Mouse (Mus musculus) macrophage (primary cell): ENCODE results near the gene Ccn5. TPM values are rescaled to one million over a fixed set of nuclear protein-coding genes. Genes with fewer than 3 reads are reported as not detected.

Source experiments
- H3K27ac ChIP-seq: fragments of 350-480 bp; formaldehyde crosslinking; 2 replicates; pipeline ENCODE4 v1.9.0; 2021
- H3K36me3 ChIP-seq: fragments of 350-480 bp; formaldehyde crosslinking; 2 replicates; pipeline ENCODE4 v1.9.0; 2021; ENCODE audit errors: inconsistent target
- H3K4me3 ChIP-seq: fragments of 350-480 bp; formaldehyde crosslinking; 2 replicates; pipeline ENCODE4 v1.9.0; 2021; ENCODE audit errors: inconsistent target
- H3K79me2 ChIP-seq: fragments of 350-480 bp; formaldehyde crosslinking; 2 replicates; pipeline ENCODE4 v1.9.0; 2021; ENCODE audit errors: inconsistent target
- WGBS: methylation state at CpG from one replicate; pipeline ENCODE4 v1.1.7; 2026; ENCODE audit warnings: inconsistent platforms; ENCODE audit not compliant: missing documents; 5-methylcytosine and 5-hydroxymethylcytosine counted together
- polyA plus RNA-seq: library from polyadenylated mRNA; stranded (reverse); fragments of 250-400 nt; gene quantifications from 3 replicates; pipeline ENCODE4 v1.2.4, GENCODE M21; 2018; ENCODE audit warnings: inconsistent platforms

Ccn5 gene
- polyA plus RNA-seq, 1 experiment from 2014 or later: not detected

DNA sequence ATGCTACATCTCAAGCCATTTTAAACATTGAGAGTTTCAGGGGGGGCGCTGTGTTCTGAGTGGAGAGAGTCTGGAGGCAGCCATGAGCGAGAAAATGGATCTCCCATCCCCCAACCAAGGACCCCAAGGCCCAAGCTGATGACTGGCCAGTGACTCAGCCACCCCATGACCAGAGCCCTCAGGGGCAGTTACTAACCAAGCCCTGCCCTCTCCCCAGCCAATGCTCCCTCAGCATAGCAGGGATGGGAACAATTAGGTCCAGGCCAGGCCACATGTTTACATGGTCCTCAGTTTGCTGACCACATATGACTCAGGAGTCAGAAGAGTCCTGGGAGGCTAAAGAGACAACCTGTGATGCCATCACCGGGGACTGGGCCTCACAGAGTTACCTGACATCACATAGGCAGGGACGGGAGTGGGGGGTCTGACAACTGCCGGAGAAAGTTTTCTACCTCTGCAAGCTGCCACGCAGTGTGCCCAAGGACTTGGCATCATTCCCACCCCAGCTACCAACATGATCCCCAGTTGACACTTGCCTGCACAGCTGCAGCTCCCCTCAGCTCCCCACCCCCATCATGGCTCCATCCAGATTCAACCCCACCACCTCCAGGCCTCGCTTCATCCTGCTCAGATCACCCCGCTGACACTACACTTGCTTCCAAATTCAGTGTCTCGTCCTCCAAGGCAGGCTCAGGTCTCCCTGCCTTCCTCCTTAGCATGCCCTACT, 5.8 kb upstream of the Ccn5 start:
- WGBS: 85% methylated on average over 9 of the region's 9 CpGs
- Histone ChIP-seq H3K4me3 (no peak overlapping the region), H3K27ac (no peak overlapping the region), H3K79me2 (no peaks in the 10 kb centered on the region), H3K36me3 (no peaks in the 10 kb centered on the region)

DNA sequence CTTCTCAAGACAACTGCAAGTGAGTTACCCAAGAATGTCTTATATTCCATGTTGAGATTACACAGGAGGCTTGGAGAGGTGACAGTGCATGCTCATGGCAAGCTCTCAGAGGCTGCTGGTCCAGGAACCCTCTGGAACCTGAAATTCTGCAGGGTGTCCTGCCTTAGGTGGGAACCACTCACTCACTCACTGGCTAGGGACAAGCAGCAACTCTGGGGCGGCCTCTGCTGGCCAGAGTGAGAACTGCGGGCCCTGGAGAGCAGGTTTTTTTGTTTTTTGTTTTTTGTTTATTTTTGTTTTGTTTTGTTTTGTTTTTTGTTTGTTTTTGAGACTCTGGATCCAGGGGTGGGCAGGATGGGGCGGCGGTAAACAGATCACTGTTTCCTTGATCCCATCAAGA, 2.6 kb downstream of the Ccn5 start:
- Histone ChIP-seq H3K36me3 (no peaks in the 10 kb centered on the region), H3K4me3 (no peak overlapping the region), H3K79me2 (no peaks in the 10 kb centered on the region), H3K27ac (no peak overlapping the region)
- 13% methylated on average over 4 of the region's 4 CpGs for WGBS

DNA sequence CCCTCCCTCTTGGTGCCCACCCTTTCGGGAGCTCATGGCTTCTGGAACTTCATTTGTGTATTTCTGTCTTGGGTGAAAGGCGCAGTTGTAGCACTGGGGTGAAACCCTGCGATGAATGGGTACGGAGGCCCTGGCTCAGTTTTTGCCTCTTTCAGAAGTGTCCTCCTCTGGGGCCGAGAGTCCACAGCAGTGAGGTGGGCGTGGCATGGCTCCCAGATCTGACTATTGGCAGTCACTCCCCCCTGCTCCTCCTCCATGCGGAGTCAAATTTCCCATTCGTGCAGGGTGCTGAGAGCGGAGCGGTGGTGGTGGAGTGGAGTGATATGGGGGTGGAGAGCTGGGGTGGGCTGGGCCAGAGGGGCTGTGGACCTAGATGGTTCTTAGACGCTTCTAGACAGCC, 3.1 kb downstream of the Ccn5 start:
- Histone ChIP-seq H3K36me3 (no peaks in the 10 kb centered on the region), H3K79me2 (no peaks in the 10 kb centered on the region), H3K4me3 (no peak overlapping the region), H3K27ac (no peak overlapping the region)
- 82% methylated on average over 10 of the region's 11 CpGs for WGBS

DNA sequence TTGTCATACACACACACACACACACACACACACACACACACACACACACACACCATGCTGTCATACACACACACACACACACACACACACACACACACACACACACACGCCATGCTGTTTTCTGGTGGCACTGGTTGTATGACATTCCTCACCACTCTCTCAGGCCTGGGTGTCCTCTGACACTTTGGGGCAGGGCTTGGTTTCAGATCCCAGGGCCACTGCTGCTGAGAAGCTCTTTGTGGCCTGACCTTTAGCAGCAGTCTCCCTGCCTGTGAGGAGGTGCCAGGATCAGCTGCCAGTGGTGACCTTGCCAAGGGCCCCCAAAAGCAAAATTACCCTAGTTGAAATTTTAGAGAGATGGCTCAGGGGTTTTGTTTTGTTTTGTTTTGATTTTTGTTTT, 5.2 kb downstream of the Ccn5 start:
- no peaks in the 10 kb centered on the region for H3K36me3 ChIP-seq
- 80% methylated on average over 1 of the region's 1 CpGs for WGBS
- H3K4me3 ChIP-seq: no peak overlapping the region
- no peak overlapping the region for H3K27ac ChIP-seq
- H3K79me2 ChIP-seq: no peaks in the 10 kb centered on the region

DNA sequence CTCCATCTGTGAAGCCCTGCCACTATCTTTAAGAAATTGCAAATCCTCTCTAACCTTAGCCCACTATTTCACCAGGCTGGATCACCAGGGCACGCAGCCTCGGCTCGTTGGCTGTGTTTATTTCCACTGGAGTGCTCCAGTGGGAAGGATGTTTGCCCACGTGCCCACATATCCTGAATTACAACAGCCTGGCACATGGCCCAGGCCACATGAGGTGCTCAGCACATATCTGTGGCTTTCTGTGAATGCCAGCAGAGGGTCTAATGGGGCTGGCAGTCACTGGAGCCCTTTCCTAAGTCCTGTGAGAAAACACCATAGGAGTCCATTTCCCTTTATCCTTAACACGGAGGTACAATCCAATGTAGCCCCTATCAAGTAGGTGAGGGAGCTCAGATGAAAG, 5.8 kb downstream of the Ccn5 start:
- Histone ChIP-seq H3K27ac (no peak overlapping the region), H3K4me3 (no peak overlapping the region), H3K79me2 (no peaks in the 10 kb centered on the region), H3K36me3 (no peaks in the 10 kb centered on the region)
- WGBS: 20% methylated on average over 5 of the region's 5 CpGs

DNA sequence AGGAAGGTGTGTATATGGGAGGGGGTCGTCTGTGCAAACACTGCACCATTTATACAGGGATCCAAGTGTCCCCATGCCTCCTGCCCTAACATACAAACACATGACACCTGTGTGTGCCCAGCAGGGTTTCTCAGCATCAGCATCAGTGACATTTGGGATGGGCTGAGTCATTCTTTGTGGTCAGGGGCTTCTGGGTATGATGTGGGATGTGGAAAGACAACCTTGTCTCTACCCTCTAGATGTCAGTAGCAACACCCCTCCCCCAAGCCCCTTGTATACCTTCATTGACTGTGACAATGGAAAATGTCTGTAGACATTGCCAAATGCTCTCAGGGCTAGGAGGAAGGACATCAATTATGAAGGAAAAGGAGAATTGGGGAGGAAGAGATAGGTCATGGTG, 10.5 kb downstream of the Ccn5 start:
- no peak overlapping the region for H3K27ac ChIP-seq
- WGBS: 78% methylated on average over 1 of the region's 1 CpGs
- no peaks in the 10 kb centered on the region for H3K36me3 ChIP-seq
- no peaks in the 10 kb centered on the region for H3K79me2 ChIP-seq
- H3K4me3 ChIP-seq: no peak overlapping the region

DNA sequence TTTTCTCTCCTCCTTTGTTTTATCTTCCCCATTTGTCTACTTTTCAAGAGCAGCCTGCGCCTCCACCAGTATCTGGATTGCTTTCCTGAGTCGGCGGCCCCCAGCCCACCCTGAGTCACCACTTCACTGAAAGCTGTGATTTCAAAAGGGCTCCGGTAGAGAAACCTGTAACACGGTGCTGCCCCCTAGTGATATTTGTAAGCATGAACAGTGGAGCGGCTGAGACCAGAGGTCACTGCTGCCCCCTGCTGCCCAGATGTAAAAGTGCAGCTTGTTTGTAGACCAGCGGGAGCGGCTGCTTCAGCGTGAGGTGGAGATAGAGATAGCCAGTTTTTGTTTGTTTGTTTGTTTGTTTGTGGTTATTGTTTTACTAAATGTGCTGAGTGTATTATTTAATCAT, 17.4 kb downstream of the Ccn5 start:
- H3K27ac ChIP-seq: no peak overlapping the region
- H3K4me3 ChIP-seq: no peak overlapping the region
- H3K36me3 ChIP-seq: no peaks in the 10 kb centered on the region
- no peaks in the 10 kb centered on the region for H3K79me2 ChIP-seq
- 24% methylated on average over 9 of the region's 9 CpGs for WGBS

DNA sequence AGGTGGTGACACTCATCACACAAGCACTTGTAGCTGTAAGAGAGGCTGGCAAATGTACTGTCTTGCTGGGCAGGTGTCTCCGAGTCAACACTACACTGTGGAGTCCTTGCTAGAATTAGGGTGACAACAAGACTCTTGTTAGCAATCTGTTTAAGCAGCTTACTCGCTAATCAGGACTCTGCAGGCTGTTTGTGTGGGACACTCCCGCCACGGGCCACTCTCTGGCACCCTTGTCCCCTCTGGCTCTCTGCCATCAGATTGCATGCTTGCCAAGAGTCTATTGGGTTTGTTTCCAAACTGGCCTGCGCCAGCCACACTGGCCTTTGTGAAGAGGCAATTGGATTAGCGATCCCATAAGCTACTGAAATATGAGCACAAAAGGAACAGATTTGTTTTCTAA, 18.9 kb downstream of the Ccn5 start:
- Histone ChIP-seq H3K4me3 (no peak overlapping the region), H3K79me2 (no peaks in the 10 kb centered on the region), H3K36me3 (no peaks in the 10 kb centered on the region), H3K27ac (no peak overlapping the region)
- WGBS: 80% methylated on average over 6 of the region's 6 CpGs

DNA sequence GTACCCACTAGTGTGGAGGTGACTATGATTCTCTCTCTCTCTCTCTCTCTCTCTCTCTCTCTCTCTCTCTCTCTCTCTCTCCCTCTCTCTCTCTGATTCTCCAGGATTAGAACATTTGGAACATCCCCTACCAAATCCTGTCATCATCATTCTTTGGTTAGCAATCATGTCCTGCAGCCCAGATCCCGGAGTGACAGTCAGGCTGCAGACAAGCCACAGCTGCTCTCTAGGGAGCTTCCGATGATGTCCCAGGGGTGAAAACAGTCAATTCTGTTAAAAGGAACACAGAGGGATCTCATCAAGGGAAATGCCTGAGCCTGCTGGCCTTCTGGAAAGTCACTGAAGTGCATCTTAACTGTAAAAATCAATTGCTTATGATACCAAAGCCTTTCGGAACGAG, 21.4 kb downstream of the Ccn5 start:
- Histone ChIP-seq H3K4me3 (no peak overlapping the region), H3K79me2 (no peaks in the 10 kb centered on the region), H3K36me3 (no peaks in the 10 kb centered on the region), H3K27ac (no peak overlapping the region)
- 83% methylated on average over 4 of the region's 4 CpGs for WGBS

DNA sequence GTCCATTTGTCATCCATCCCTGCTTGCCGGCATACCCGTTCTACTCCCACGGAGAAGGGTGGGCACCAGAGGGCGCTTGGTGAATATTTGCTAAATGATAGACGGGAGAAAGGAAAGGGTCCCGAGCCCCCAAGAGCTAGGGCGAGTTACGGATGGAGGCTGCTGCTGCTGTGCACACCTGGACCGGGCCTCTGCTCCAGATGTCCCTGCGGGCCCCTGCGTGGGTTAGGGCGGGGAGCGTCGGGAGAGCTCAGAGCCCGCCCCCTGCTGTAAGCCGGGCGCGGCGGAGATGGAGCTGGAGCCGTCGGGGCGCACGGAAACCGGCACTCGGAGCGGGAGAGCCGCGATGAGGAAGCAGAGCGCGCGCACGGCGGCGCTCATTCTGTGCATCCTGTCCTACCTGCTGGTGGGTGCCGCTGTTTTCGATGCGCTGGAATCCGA, 32.8 kb downstream of the Ccn5 start, which contains the start of gene Kcnk15:
Gene Kcnk15 (plus strand): TSS at position 191 of the 441 bp plus-strand sequence.
- Histone ChIP-seq H3K79me2 (no peaks in the 10 kb centered on the region), H3K36me3 (no peaks in the 10 kb centered on the region), H3K27ac (no peak within 1 kb of the TSS), H3K4me3 (no peak within 1 kb of the TSS)
- 2% methylated on average over 37 of the region's 38 CpGs for WGBS

DNA sequence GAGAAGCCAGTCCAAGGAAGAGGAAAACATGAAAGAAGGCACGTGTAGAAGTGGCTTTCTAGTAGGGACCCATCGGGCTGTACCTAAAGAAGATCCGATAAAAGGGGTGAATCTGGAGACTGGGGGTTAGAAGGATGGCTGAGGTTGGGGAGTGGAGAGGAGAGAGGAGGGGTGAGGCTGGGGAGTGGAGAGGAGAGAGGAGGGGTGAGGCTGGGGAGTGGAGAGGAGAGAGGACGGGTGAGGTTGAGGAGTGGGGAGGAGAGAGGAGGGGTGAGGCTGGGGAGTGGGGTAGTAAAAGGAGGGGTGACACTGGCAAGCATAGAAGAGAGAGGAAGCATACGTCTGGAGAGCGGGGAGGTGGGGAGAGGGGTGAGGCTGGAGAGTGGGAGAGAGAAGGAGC, 36.6 kb downstream of the Ccn5 start:
- no peaks in the 10 kb centered on the region for H3K36me3 ChIP-seq
- no peak overlapping the region for H3K4me3 ChIP-seq
- 77% methylated on average over 5 of the region's 6 CpGs for WGBS
- no peaks in the 10 kb centered on the region for H3K79me2 ChIP-seq
- no peak overlapping the region for H3K27ac ChIP-seq

DNA sequence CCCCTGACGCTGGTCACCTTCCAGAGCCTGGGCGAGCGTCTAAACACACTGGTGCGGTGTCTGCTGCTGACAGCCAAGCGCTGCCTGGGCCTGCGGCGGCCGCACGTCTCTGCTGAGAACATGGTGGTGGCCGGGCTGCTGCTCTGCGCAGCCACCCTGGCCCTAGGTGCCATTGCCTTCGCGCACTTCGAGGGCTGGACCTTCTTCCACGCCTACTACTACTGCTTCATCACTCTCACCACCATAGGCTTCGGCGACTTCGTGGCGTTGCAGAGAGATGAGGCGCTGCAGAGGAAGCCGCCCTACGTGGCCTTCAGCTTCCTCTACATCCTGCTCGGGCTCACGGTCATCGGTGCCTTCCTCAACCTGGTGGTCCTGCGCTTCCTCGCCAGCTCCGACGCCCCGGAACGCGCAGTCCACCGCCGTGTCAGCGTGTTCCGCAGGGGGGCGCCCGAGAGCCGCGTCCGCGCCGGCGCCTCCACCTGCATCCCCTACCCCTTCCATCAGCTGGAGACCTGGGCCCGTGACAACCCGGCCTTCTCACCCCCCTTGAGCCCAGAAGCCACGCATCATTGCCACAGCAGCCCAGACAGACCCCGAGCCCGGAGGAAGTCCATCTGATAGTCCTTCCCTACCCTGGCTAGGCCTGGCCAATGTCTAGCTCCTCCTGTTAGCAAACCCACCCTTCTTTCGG, 37.7 kb downstream of the Ccn5 start:
- no peak overlapping the region for H3K4me3 ChIP-seq
- H3K79me2 ChIP-seq: no peaks in the 10 kb centered on the region
- WGBS: 17% methylated on average over 50 of the region's 50 CpGs
- H3K36me3 ChIP-seq: no peaks in the 10 kb centered on the region
- H3K27ac ChIP-seq: no peak overlapping the region

DNA sequence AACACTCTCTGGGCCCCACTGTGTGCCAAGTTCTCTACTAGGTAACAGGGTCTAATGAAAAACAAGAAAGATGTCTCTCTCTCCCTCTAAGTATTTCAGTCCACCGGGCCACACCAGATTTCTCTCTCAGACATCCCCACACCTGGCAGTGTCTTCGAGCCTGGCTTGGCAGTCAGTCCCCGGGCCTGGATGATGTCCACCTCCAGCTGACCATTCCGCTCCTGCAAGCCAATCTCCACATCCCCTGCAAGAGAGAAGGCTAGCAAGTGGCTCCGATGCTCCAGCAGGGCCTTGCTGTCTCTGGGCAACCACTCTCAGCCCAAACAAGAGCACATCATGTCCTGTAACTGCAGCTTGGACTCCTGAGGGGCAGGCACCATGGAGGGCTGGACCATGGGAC, 44.6 kb downstream of the Ccn5 start:
- H3K27ac ChIP-seq: no peak overlapping the region
- WGBS: 95% methylated on average over 5 of the region's 5 CpGs
- no peak overlapping the region for H3K4me3 ChIP-seq
- H3K36me3 ChIP-seq: no peaks in the 10 kb centered on the region
- no peaks in the 10 kb centered on the region for H3K79me2 ChIP-seq

DNA sequence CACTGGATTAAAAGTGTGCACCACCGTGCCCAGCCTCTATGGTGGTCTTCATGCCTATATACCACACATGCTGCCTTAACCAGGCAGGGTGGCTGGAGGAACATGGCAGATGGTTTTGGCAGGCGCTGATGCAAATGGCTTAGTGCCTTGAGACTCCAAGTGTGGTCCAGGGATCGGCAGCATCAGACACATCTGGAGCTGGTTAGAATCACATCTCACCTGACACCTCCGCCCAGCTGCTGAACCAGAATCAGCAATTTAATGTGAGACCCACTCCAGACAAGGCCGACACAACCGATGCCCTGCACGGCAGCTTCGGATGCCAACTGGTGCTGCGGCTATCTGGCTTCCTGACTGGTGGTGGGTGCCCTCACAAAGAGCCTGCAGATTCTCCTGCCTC, 45.4 kb downstream of the Ccn5 start:
- 90% methylated on average over 9 of the region's 9 CpGs for WGBS
- no peaks in the 10 kb centered on the region for H3K79me2 ChIP-seq
- H3K4me3 ChIP-seq: no peak overlapping the region

DNA sequence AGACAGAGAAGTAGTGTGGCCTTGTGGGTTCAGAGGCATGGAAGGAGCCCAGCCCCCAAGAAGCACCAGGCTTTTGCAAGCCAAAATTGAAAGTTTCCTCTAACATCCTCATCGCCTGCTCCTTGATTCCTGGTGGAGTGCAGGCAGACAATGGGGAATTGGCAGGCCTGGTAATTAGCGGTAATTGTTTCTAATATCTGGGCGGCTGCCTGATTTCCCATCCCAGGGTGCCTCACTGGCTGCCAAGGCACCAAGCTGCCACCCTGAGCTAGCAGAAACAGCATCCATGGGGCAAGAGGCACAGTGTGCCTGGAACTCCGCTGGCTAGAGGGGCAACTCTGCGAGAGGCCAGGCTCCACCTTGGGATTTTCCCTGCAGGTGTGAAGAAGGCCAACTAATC, 49.1 kb downstream of the Ccn5 start:
- Histone ChIP-seq H3K27ac (no peak overlapping the region), H3K4me3 (no peak overlapping the region), H3K36me3 (no peaks in the 10 kb centered on the region), H3K79me2 (no peaks in the 10 kb centered on the region)
- WGBS: 82% methylated on average over 5 of the region's 5 CpGs

More for the DNA sequence above, 45.4 kb downstream of the Ccn5 start:
- H3K27ac ChIP-seq: no peak overlapping the region
- no peaks in the 10 kb centered on the region for H3K36me3 ChIP-seq
